Mouse (Mus musculus) adrenal gland, adult 18-20 months (tissue): ENCODE results near the gene Hspb6. TPM values are rescaled to one million over a fixed set of nuclear protein-coding genes. Genes with fewer than 3 reads are reported as not detected.

ENCODE experiments used
- DNase-seq, 2 experiments: peaks; one replicate each; pipeline ENCODE4 v3.0.0; 2021 to 2022; ENCODE audit warnings: low spot score in 2 of 2
- total RNA-seq, 2 experiments: library from RNA; stranded (reverse); gene quantifications; 1 replicate in 1 of 2; 2 replicates in 1 of 2; pipeline ENCODE4 v1.2.3; 2021

Gene Hspb6
- total RNA-seq, 2 experiments from 2014 or later, result 26.3 to 34.9 TPM

- DNase-seq, result no peak
These were observed 405 bp upstream of the Hspb6 start for GRCm38 (mm10) chr7:30551445-30552101.

DNA sequence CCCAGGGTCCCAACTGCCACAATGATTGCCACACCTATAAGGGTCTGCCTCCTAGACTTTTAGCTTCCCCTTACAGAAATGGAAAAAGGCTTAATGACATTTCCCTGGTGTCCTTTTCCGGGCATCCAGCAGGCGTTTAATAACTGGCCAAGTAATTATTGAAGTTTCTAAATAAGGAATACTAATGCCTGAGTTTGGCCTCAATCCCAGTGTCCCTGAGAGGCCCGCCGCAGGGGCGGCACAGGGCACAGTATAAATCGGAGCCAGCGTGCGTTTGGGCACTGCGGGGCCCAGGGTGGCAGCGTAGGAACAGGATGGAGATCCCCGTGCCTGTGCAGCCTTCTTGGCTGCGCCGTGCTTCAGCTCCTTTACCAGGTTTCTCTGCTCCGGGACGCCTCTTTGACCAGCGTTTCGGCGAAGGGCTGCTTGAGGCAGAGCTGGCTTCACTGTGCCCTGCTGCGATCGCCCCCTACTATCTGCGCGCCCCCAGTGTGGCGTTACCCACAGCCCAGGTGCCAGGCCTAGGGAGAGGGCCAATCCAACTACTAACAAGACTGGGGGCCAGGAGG is 1.1 kb downstream of the Hspb6 start:
- DNase-seq, result peak; percentile 67 to 70

- DNase-seq, result no peak
These were observed 2.0 kb downstream of the Hspb6 start for GRCm38 (mm10) chr7:30553810-30554584.

DNA sequence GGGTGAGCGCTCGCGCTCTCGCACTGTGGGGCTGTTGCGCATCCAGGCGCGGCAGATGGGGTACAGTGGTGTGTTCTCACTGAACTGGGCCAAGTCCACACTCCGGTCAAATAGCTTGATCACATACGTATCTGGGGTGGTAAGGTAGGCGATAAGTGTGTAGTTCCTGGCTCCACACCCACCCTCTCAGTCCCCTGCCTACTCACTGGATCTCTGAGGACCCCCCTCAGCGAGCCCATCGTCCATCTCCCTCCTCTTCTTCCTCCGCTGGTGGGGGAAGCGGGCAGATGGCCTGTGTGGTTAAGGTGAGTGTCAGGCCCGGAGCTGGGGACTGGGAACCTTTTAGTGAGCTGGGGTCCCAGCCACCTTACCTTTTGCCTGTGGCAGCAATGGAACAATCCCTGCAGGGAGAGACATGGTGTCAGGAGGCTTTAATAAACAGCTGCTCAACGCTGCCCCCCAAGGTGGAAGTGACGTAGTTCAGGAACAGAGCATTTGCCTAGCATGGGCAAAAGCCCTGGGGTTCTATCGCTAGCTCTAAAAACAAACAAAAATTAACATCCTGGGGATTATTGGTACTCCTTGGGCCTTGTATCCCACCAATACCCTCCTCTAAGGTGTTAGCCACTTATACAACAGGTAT is 5.0 kb downstream of the Hspb6 start:
- no peak for DNase-seq

DNA sequence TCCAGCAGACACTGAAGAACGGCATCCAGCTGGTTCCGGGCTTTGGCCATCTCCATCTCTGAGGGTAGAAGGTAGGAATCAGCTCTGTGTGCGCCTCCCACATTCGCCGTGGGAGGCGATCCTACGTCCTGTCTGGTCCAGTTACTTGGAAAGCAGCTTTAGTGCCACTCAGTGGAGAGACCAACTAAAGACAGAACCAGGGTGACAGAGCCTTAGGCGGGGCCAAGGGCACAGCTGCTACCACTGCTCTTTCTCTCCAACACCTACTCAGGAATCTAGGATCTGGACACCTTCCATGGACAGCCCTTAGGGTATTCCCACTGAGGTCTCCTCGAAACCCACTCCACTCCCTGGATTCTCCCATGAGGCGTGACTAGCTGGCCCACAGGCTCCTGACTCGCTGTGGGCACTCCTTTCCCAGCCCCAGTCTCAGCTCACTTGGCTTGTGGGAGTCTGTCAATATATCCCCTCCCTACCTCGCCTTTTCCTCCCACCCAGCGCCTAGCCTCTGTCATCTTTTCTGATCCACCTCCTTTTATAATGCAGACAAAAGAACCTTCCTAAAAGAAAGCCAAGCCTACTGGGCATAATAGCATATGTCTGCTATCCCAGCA is 6.0 kb downstream of the Hspb6 start:
- DNase-seq, result no peak

- no peak for DNase-seq
These were observed 6.9 kb downstream of the Hspb6 start for GRCm38 (mm10) chr7:30558656-30559442.

GRCm38 (mm10) chr7:30559443-30559954 is 7.5 kb downstream of the Hspb6 start, which contains the start of gene Lin37:
Lin37 (minus strand) TSS chr7:30559838.
- DNase-seq, result peak; percentile 79 to 84

- no peak for DNase-seq
These were observed 8.3 kb downstream of the Hspb6 start for GRCm38 (mm10) chr7:30560296-30560695.

GRCm38 (mm10) chr7:30562526-30563116 is 10.6 kb downstream of the Hspb6 start:
- DNase-seq, result peak in 1 of 2 experiments; percentile 42

- peak; percentile 88 to 90 for DNase-seq
These were observed 11.3 kb downstream of the Hspb6 start, which contains the start of the genes U2af1l4, Gm49396 and Psenen for GRCm38 (mm10) chr7:30563117-30563905. U2af1l4 (plus strand) TSS chr7:30563301. Gm49396 (plus strand) TSS chr7:30563344. Psenen (minus strand) TSS chr7:30563627.

DNA sequence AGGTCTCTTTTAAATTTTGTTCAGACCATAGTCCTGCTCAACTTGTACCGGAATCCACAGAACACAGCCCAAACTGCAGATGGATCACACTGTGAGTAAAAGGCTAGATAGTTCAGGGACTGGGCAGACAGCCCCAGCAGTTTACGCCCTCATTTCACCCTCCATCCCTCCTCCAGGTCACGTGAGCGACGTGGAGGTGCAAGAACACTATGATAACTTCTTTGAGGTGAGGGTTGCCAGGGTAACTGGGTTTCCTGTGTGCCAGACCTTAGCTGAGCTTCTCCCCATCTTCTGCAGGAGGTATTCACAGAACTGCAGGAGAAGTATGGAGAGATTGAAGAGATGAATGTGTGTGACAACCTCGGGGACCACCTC is 11.9 kb downstream of the Hspb6 start:
- no peak for DNase-seq

- DNase-seq, result no peak
These were observed 13.1 kb downstream of the Hspb6 start, which contains the start of gene Igflr1 for GRCm38 (mm10) chr7:30564970-30565571. Igflr1 (plus strand) TSS chr7:30565427.

GRCm38 (mm10) chr7:30566033-30566432 is 14.1 kb downstream of the Hspb6 start:
- no peak for DNase-seq

- DNase-seq, result no peak
These were observed 15.6 kb downstream of the Hspb6 start for GRCm38 (mm10) chr7:30567555-30567954.

DNA sequence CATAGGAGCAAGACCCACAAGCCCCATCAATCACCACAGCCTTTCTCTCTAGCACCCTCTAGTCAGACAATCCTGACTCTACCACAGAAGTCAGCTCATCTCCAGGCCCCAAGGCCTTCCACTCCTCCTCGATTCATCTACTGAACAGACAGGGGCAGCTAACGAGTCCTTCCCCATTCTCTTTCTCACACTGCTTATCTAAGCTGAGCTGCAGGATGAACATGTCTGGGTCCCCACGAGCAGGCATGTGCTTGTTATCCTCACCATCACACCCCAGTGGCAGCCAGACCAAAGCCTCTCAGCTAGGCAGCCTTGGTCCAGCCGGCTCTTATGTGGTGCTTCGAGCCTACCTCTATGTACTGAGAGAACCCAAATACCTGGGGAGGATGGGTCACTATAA is 20.4 kb downstream of the Hspb6 start:
- DNase-seq, result no peak

- DNase-seq, result peak in 1 of 2 experiments; percentile 28
These were observed 21.0 kb downstream of the Hspb6 start for GRCm38 (mm10) chr7:30572969-30573368.

- no peak for DNase-seq
These were observed 28.0 kb downstream of the Hspb6 start for GRCm38 (mm10) chr7:30579950-30580349.

DNA sequence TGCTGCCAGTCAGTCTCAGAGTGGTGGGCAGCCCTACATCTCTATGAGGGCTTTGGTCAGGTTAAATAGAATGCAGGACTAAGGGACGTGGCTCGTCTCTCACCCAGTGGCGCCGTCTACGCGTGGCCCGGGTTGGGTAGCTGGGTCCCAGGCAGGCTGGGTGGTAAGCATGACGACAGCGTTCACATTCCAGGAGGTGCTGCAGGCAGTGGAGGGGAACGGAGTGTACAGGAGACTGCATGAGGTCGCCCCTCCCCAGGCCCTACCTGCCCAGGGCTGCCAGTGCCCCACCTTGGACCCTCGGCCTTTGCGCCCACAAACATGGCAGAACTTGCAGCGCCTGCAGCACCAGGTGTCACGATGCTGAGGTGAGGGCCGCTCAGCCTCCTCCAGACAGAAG is 29.6 kb downstream of the Hspb6 start:
- no peak for DNase-seq
